Mouse (Mus musculus): ENCODE measurements around the gene Plcb4.
A peak's percentile ranks its signal among the peaks of the same experiment; 100 is the strongest.
"Not testable (repeated sequence)": the region's sequence is repeated elsewhere in the genome, so short reads cannot be mapped to it uniquely, and the experiment has no call there.

Plcb4 gene

DNA sequence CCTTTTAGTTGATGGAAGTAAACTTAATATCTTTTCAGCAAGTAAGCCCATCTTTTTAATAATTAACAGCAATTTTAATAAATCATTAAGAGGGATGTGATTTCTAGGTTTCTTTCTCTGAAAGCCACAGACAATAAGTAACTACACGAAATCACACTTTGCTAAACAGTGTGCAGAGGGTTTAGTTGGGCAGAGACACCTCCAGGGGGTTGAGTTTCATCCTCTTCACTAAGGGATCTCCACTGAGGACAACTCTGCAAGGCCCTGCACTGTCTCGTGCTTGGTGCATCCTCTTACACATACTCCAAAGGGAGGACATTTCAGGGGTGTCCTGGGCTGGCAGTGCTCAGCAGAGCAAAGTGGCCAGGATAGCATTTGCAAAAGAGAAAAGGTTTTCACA is 235.8 kb downstream of the Plcb4 start:
- DNase-seq = no peak

DNA sequence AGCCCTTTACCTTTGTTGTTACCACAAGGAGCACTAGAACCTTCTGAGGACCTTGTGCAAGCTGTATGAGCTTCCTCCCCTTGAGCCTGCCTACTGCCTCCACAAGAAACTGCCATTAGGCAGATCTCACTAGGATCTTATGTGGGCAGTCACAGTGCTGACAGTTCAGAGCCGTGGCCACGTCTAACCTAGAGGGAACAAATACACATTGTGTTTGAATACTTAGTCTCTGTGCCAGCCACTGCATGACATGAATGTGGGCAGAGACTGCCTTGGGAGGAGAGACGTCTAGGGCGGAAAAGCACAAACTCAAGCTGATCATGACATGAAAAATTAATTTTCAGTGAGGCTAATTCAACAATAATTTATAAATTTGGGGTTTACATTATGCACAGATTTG is 239.2 kb downstream of the Plcb4 start:
- DNase-seq = no peak

DNA sequence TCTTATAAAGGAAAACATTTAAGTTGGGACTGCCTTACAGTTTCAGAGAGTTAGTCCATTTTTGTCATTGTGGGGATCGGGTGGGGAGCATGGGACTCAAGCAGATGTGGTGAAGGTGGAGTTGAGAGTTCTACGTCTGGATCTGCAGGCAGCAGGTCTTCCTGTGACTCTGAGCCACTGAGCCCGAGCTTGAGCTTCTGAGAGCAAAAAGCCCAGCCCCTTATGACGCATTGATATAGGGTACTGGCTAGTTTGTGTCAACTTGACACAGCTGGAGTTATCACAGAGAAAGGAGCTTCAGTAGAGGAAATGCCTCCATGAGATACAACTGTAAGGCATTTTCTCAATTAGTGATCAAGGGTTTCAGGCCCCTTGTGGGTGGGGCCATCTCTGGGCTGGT is 241.1 kb downstream of the Plcb4 start:
- not testable (repeated sequence) for DNase-seq

DNA sequence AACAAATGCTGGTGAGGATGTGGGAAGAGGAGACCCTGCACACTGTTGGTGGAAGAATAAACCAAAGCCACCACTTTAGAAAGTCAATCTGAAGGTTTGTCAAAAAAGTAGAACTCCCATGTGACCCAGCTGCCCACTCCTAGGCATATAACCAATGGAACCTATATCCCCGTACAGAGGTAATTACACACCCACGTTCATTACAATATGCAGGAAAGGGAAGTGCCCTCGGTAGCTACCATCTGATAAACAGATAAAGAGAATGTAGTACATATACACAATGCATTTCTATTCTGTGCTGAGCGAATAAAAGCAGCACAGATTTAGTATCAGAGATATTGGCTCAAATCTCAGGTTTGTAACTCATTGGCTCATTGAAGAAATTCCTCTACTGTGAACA is 242.2 kb downstream of the Plcb4 start:
- no peak for DNase-seq

DNA sequence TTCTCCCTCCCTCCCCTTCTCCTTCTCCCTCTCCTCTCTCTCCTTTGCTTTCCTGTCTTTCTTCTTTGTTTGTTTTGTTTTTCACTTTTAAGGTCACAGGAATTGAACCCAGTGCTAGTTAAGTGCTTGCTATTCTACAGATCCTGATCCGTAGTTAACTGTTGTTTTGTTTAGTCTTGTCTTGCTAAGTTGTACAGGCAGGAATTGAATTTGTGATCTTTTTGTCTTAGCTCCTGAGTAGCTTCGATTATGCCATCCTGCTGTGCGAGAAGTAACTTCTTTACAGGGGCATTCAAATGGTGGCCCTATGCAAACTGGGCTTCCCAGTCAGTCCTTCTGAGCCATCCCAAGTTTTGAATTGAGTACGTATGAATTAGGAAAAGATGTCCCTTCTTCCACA is 245.5 kb downstream of the Plcb4 start:
- DNase-seq = no peak

DNA sequence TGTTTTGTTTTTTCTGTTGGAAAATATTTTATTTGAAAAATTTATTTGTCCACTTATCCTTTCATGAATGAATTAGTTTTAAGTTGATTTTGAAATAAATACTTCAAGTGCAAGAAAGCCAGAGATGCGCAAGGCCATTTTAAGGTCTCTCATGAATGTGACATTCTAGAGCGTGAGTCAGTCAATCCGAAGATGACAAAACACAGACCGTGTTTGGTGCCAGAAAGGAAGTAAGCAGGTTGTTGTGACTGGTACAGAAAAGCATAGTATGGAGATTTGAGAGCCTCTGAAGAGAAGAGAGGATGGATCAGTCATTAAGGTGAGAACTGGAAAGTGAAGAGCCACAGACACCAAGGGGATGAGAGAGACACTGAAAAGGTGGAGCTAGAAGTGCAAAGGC is 246.0 kb downstream of the Plcb4 start:
- no peak for DNase-seq

DNA sequence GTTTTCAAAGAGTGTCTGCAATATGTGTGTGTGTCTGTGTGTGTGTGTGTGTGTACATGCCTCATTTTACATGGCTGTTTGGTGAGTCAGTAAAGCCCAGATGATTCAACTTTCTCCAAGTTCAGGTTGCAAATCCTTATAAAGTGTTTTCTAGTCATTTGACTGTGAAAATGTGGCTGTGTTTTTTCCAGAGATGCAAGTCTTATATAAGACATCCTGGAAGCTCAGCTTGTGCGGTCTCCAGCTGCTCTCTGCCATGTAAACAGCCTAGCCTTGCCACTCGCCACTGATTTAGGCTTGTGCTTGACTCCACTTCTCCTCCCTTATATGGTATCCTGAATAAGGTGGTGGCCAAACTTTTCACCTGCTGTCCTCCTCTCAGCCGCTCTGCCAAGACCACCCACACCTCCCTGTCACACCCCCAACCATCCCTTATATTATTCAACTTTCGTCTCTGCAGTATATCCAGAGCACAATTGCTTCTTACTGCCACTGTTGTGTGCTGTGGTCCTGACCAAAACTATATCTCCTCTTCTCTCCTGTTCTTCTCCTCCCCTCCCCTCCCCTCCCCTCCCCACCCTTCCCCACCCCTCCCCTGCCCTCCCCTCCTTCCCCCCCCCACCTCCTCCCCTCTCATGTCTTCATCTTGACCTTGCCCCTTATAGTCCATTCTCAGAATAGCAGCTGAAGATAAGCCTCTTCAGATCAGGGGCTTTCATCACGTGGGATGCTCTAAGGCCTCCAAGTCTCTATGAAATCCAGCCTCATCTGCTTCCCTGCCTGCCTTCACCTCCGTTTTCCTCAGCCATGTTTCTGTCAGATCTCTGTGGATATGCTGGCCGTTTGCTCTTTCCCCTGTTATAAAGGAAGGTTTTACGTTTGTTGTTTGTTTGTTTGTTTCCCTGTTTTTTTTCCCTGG is 255.8 kb downstream of the Plcb4 start:
- DNase-seq = no peak

DNA sequence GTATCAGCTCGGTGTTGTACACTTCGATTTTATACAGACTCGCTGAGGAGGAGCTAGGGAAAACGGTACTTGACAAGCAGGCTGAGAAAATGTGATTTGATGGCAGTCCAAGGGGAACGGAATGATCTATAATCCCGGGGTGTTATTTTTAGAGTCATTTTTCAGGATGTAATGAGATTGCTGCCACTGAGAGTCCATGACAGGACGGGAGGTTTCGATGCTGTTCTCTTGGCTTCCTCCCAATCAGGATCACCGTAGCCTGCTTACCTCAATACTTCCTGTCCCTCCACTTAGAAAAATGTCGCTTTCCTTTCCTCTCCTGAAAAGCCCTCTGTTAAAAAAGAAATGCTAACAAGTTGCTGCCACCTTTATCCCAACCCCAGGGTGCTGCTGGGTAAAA is 257.1 kb downstream of the Plcb4 start:
- no peak for DNase-seq

DNA sequence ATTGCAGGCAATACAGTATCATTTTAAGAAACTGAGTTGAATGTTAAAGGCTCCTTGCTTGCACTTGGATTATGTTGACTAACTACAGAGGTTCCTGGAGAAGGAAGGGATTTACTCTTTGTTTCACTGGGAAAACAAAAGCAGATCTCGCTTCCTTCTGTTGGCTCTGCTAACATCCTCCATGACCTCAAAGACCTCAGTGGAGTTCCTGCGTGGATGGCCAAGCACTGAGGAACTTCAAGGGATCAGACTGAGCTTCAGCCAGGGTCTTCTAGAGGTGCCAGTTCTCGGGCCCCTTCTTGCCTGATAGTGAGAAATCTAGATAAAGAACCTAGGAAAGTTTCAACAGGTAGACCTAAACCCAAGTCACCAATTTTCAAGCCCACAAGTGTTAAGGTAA is 258.2 kb downstream of the Plcb4 start:
- no peak for DNase-seq

DNA sequence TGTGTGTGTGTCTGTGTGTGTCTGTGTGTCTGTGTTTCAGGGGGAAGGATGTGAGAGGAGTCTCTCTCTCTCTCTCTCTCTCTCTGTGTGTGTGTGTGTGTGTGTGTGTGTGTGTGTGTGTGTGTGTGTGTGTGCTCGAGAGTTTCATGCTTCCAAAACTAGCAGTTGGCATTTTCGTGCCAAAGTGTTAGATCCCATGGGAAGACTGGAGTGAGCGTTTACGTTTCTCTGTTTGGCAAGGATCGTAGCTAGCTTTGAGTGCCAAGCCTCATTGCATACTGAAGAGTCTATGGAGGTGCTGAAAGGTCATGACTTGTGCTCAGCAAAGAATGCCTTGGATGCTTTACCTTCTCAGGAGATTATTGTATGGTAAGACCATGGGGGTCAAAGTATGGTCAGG is 259.3 kb downstream of the Plcb4 start:
- no peak for DNase-seq

DNA sequence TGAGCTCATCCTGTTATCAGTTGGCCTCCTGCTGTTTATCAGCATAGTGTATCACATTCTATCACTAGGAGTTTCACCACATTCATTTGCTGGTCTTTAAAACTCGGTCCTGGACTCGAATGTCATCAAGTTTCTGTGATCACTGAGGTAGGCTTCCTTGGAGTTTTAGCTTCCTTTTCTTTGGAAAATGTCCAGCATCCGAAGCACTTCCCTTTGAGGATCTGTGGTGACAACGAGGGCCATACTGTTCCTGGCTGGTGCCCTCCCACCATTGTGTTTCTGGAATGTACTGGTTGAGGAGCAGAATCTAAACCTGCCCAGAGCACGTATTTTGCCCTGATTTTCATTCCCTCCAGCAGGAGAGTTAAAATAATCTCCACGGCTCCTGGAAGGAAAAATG is 260.8 kb downstream of the Plcb4 start:
- no peak for DNase-seq

DNA sequence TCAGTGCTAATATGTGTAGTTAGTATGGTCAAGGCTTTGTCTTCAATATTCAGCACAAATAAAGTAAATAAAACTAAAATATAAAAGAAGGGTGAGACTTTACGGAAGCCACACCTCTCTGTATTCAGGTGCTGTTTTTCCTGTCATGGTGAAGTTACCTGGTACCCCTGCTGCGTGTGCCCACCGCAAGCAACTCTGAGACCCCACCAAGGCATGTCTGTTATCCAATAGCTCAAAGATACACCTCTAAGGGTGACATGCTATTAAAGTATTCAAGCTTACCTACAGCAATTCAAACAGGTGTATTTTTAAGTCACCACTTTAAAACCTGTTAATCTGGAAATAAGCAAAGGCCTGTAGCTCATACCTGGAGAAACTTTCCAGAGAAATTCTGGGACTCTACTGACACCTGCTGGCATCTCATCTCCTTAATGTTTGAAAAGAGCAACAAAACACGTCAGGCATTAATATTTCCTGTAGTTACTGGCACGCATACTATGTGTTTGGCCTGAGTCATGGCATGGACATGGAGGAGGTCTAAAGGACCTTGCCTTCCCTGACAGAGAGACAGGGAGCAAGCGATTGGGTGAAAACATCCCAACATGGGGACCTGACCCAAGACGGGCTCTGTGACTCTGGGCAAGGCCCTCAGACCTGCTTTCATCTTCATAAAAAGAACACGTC is 268.0 kb downstream of the Plcb4 start:
- DNase-seq = peak; percentile 38

DNA sequence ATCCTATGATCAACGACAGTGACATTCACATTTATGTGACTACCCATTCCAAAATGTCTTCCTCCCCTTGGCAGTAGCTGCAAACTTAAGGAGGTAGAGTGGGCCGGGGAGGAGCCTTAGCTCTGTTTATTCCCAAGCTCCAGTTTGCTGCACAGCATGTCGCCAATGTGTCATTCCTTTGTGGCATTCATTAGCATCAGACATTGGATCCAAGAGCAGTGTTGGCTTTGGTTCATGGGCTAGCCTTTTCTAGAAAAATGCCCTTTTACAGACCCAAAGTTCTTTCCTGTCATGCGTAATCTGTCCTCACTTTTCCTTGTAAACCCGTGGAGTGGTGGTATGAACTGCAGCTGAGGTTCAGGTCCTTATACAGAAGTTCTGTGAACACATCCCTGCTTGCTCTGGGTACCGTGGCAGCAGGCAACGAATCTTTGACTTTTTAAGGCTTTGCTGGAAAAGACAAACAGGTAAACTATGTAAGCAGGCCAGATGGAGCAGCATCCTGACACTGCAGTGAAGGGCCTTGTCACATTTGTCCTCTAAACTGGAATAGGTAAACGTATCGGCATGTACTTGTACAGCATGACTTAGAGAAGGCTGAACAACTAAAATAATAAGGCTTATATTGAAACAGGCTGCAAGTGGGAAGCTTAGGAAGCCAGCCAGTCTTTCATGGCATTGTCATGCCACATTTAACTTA is 270.4 kb downstream of the Plcb4 start:
- DNase-seq = no peak

DNA sequence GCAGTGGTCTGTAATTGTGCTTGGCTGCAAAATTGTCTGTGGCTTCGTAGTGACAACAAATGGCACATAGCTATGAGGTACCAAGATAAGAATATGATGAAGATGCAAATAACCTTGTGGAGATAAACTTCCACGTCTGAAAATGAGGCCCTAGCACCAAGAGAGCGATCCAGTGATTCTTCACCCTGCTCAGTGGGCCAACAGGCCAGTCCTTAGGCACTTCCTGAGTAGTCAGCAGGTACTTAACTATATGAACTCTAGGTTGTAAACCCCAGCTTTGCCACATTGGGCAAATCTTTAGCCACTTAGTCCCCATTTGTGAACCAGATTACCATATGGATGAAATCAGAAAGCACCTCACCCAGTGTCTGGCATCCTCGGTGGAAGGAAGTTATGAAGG is 271.9 kb downstream of the Plcb4 start:
- no peak for DNase-seq

DNA sequence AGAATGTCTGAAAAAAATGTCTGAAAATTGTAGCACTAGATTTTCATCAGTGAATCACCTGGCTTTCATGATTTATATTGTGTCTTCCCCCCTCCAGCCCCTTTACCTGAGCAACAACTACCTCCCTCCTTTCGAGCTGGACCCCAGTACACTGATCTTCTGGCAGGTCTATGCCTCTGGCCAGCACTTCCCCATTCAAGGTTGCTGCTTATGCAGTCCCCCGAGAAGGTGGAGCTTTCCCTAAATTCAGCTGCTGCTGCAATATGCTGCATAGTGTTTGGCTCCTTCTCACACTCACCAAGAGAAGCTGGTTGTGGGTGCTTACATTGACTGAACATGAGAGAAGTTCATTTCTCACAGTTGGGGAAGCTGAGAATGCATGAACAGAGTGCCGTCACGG is 273.8 kb downstream of the Plcb4 start:
- DNase-seq = no peak

DNA sequence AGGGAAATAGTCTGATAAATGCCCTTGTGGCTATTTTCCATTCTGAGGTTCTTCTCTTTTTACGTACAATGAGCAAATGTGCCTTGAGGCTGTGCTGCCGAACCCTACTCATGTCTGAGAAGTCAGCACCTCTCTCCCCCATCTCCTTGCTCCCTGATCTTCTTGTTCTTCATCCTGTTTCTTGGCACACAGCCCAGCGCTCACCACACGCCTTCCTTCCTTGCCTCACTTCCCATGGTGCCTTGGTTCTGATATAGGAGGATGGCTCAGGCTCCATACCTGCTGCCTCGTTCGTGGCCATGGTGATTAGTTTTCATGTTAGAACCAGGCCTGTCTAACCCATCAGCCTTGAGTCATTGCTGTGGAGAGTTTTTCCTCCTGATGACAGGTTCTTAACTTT is 277.6 kb downstream of the Plcb4 start:
- DNase-seq = no peak

DNA sequence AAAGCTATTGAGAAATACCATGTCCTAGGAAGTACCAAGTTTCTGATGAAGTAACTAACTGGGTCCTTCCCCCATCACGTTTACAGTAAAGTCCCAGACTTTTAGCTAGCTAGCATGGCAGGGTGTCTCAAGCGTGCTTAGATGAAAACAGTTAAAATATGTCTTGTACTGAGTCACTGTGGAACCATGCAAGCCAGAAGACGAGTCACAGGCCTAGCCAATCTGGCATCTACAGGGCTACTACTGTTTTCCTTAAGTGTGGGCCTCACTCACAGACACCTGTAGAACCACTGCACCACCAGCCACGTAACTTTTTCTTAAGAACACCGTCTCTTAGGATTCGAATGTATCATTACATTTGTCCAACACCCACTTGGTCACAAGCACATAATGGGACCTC is 278.8 kb downstream of the Plcb4 start:
- DNase-seq = no peak

DNA sequence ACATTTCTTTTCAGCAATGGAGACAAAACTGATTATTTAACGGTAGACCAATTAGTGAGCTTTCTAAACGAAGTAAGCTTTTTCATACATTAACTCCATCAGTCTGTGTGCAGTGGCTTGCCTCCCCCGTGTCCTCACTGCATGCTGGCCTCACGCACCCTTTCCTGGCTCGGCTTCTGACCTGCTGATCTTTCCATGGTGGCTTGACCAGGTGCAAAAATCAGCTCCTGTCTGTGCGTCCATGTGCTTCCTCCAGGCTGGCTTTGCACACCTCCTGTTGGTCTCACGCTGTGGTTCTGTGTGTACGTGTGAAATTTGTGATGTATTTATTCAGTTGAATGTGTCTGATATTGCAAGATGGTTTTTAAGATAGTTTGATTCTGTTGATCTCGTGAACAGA is 281.1 kb downstream of the Plcb4 start:
- no peak for DNase-seq

DNA sequence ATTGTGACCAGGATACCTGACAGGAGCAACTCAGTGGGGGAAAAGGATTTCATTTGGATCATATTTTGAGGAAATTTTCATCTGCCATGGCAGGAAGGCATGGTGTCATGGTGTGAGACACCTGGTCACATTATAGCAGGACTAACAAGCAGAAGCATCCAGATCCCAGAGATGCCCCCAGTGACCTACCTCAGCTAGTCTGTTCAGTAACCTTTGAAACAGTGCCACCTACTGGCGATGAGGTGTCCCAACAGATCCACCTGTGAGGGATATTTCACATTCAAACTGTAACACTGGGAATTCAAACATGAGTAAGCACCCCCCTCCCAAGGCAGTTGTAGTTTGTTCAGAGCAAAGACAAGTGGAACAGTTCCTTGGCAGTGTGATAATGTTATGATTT is 289.0 kb downstream of the Plcb4 start:
- DNase-seq = no peak

DNA sequence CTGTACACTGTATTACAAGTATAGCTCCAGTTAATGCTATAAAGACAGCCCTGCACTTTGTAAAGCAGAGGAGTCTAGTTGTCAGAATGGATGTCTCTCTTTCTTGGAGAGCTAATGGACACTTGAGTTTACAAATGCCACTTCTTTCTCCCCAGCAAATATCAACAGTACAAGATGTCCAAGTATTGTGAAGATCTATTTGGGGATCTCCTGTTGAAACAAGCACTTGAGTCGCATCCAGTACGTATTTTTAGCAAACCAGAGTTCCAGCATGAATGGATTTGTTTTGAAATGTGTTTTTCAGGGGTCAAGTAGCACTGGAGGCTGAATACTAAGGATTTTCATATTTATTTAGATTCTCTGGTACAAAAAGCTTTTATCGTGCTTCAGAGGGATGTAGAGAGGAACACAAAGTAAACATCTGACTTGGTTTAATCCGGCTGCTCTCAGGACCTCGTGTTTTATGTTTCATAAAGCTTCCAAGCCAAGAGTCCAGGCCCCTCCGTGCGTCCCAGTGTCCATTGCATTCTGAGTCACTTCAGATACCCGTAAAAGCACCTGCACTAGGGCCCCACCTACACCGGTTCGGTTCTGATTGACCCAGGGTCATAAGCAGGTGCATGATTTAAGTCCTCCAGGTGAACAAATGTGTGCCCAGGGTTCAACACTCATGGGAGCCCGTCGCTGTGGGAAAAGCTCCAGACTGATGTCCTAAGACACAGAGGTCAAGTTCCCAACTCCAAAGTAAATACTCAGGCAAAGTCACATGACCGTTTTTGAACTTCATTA is 296.1 kb downstream of the Plcb4 start:
- DNase-seq = no peak

DNA sequence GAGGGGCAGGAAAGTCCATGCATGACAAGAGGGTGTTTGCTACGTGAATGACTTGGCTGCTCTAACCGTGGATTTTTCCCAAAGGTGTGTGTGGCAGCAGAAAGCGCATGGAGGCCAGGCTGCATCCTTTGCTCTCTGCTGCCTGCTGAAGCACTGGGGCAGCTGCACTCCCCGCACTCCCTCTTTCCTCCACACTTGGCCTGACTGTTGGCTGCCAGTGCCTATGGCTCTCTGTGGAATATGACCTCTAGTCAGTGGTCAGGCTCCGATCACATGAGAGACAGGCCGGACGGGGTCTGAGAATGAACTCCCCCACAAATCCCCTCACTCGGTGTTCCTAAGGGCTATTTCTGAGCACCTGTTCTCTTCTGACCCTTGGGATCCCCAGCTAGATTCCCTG is 297.0 kb downstream of the Plcb4 start:
- no peak for DNase-seq

DNA sequence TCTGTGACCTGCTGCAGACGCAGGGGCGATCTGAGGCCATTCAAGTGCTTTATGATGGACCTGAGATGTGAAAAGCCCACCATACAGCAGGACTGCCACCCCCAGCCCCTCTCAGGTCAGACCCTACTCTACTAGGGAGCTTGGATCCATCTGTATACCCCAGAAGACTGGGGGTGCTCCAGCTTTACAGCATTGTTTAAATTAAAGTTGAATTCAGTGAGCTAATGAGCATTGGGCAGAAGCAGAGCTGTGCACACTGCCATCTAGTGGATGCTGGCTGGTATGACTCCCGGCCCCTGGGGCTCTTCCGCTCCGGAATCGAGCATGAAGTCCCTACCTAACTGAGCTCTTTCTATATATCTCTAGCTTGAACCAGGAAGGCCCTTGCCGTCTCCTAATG is 298.9 kb downstream of the Plcb4 start:
- peak; percentile 63 for DNase-seq

DNA sequence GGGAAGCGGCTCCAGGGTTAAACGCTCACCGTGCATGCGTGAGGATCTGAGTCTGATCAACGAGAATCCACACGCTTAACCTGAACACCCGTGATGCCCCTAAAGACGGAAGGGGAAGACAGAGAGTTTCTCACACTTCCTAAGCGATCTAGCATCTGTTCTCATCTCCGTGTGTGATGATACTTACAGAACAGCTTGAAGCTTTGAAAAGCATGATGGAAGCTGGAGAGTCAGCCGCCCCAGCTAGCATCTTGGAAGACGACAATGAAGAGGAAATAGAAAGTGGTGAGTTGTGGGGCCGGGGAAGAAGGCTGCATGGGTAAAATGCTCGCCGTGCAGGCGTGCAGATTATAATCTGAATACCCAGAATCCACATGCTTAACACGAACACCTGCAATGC is 299.6 kb downstream of the Plcb4 start:
- DNase-seq = no peak

All from right cerebral cortex, postnatal 14 days (tissue).